Mouse (Mus musculus): ENCODE results near the gene Slit1. TPM values are rescaled to one million over a fixed set of nuclear protein-coding genes. Genes with fewer than 3 reads are reported as not detected.

The Slit1 gene
- polyA plus RNA-seq, 1 experiment: 0.80 TPM

DNA sequence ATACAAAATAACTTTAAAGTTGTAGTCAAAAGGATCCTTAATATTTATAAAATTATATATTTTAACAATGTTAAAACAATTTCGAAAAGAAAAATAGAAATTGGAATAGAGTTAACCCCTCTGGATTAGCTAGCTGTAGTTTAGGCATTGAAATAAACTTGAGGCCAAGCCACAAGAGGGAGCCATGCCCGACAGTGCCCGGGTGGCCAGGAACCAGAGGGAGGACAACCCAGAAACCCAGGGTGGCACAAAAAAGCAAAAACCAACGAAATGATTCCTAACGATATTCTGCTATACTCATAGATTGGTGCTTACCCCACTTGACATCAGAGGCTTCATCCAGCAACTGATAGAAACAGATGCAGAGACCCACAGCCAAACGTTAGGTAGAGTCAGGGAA, 34.0 kb upstream of the Slit1 start:
- no peak overlapping the region for H3K4me2 ChIP-seq (ENCODE audit: low read depth)
- H3K79me2 ChIP-seq (ENCODE audit: control insufficient read depth, insufficient read depth): no peaks in the 10 kb centered on the region
- H3ac ChIP-seq (ENCODE audit: control insufficient read depth, insufficient read length): no peak overlapping the region
- H3K36me3 ChIP-seq (ENCODE audit: control insufficient read depth, insufficient read depth): peaks cover 15% of the 10 kb centered on the region
- H3K27me3 ChIP-seq (ENCODE audit: control insufficient read depth, insufficient read depth, insufficient read length): no peaks in the 10 kb centered on the region
- no peak overlapping the region for H3K4me3 ChIP-seq
- no peak for TF ChIP-seq POLR2AphosphoS2 (IDR thresholded peaks at IDR 0.05; ENCODE audit: insufficient read length, low read depth)
- no peak for TF ChIP-seq REST (IDR thresholded peaks at IDR 0.05; ENCODE audit: insufficient read depth, insufficient read length)
- no peak for TF ChIP-seq MYOG (IDR thresholded peaks at IDR 0.05; ENCODE audit: control insufficient read depth in 1 of 3, insufficient read depth in 1 of 3, insufficient read length in 2 of 3, low read depth in 2 of 3)
- TF ChIP-seq E2F4 (IDR thresholded peaks at IDR 0.05; ENCODE audit: insufficient read depth): no peak
- no peak for TF ChIP-seq MAX (IDR thresholded peaks at IDR 0.05; ENCODE audit: low read depth)
- TF ChIP-seq MYOD1 (IDR thresholded peaks at IDR 0.05; ENCODE audit: control insufficient read depth in 1 of 3, insufficient read length in 2 of 3, low read depth in 2 of 3): no peak
- TF ChIP-seq TCF12 (IDR thresholded peaks at IDR 0.05; ENCODE audit: insufficient read depth, poor library complexity, severe bottlenecking): no peak
- no peak for TF ChIP-seq USF1 (IDR thresholded peaks at IDR 0.05; ENCODE audit: low read depth)
- TF ChIP-seq TCF3 (IDR thresholded peaks at IDR 0.05; ENCODE audit: insufficient read length, low read depth): no peak
- no peak for TF ChIP-seq CEBPB (IDR thresholded peaks at IDR 0.05; ENCODE audit: insufficient read depth, poor library complexity, severe bottlenecking)
- TF ChIP-seq SRF (IDR thresholded peaks at IDR 0.05; ENCODE audit: control insufficient read depth, insufficient read length, low read depth): no peak
- TF ChIP-seq POLR2A (IDR thresholded peaks at IDR 0.05; ENCODE audit: insufficient read length, low read depth): no peak

DNA sequence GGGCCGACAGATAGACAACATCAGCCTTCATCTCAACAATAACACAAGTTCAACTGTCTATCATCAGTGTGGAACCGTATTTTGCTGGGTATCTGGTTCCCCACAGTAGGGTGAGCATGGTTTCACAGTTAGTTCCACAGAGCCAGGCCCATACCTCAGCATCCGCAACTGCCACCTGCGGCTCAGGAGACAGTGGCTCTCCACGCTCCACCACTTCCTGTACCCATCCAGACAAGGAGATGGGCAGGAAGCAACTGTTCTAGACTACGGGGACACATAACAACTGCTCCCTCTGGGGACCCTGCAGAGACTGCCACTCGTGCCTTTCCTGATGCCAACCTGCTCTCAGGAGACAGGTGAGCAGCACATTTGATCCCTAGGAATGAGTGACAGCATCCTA, 25.2 kb upstream of the Slit1 start:
- no peak overlapping the region for H3ac ChIP-seq (ENCODE audit: control insufficient read depth, insufficient read length)
- H3K27me3 ChIP-seq (ENCODE audit: control insufficient read depth, insufficient read depth, insufficient read length): no peaks in the 10 kb centered on the region
- no peak for TF ChIP-seq POLR2A (IDR thresholded peaks at IDR 0.05; ENCODE audit: insufficient read length, low read depth)
- TF ChIP-seq MYOD1 (IDR thresholded peaks at IDR 0.05; ENCODE audit: control insufficient read depth in 1 of 3, insufficient read length in 2 of 3, low read depth in 2 of 3): no peak
- H3K36me3 ChIP-seq (ENCODE audit: control insufficient read depth, insufficient read depth): peaks cover 10% of the 10 kb centered on the region
- H3K4me3 ChIP-seq: no peak overlapping the region
- no peak overlapping the region for H3K4me2 ChIP-seq (ENCODE audit: low read depth)
- H3K79me2 ChIP-seq (ENCODE audit: control insufficient read depth, insufficient read depth): no peaks in the 10 kb centered on the region

DNA sequence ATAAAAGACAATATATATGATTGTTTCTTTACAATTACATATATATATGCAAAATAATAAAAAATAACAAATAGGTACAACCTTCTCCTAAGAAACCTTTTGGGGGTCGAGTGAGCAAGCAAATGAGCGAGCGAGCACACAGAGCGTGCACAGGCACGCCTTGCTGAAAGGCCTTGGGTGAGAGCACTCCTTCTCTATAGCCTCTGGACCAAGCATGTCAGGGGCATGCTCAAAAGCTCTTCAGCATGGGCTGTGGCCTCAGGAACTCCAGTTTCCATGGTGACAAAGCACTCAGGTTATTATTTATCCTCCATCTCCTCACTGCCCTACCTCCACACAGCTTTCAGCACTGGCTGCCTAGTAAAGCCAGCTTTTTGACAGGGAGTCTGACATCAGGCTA, 23.2 kb upstream of the Slit1 start:
- no peaks in the 10 kb centered on the region for H3K27me3 ChIP-seq (ENCODE audit: control insufficient read depth, insufficient read depth, insufficient read length)
- H3ac ChIP-seq (ENCODE audit: control insufficient read depth, insufficient read length): no peak overlapping the region
- no peak for TF ChIP-seq USF1 (IDR thresholded peaks at IDR 0.05; ENCODE audit: low read depth)
- TF ChIP-seq TCF12 (IDR thresholded peaks at IDR 0.05; ENCODE audit: insufficient read depth, poor library complexity, severe bottlenecking): no peak
- no peak for TF ChIP-seq SRF (IDR thresholded peaks at IDR 0.05; ENCODE audit: control insufficient read depth, insufficient read length, low read depth)
- TF ChIP-seq POLR2A (IDR thresholded peaks at IDR 0.05; ENCODE audit: insufficient read length, low read depth): no peak
- no peak for TF ChIP-seq REST (IDR thresholded peaks at IDR 0.05; ENCODE audit: insufficient read depth, insufficient read length)
- no peak for TF ChIP-seq MYOG (IDR thresholded peaks at IDR 0.05; ENCODE audit: control insufficient read depth in 1 of 3, insufficient read depth in 1 of 3, insufficient read length in 2 of 3, low read depth in 2 of 3)
- no peak for TF ChIP-seq E2F4 (IDR thresholded peaks at IDR 0.05; ENCODE audit: insufficient read depth)
- TF ChIP-seq MYOD1 (IDR thresholded peaks at IDR 0.05; ENCODE audit: control insufficient read depth in 1 of 3, insufficient read length in 2 of 3, low read depth in 2 of 3): no peak
- no peak for TF ChIP-seq MAX (IDR thresholded peaks at IDR 0.05; ENCODE audit: low read depth)
- TF ChIP-seq POLR2AphosphoS2 (IDR thresholded peaks at IDR 0.05; ENCODE audit: insufficient read length, low read depth): no peak
- no peak overlapping the region for H3K4me3 ChIP-seq
- H3K79me2 ChIP-seq (ENCODE audit: control insufficient read depth, insufficient read depth): no peaks in the 10 kb centered on the region
- no peak overlapping the region for H3K4me2 ChIP-seq (ENCODE audit: low read depth)
- H3K36me3 ChIP-seq (ENCODE audit: control insufficient read depth, insufficient read depth): peaks cover 3% of the 10 kb centered on the region

DNA sequence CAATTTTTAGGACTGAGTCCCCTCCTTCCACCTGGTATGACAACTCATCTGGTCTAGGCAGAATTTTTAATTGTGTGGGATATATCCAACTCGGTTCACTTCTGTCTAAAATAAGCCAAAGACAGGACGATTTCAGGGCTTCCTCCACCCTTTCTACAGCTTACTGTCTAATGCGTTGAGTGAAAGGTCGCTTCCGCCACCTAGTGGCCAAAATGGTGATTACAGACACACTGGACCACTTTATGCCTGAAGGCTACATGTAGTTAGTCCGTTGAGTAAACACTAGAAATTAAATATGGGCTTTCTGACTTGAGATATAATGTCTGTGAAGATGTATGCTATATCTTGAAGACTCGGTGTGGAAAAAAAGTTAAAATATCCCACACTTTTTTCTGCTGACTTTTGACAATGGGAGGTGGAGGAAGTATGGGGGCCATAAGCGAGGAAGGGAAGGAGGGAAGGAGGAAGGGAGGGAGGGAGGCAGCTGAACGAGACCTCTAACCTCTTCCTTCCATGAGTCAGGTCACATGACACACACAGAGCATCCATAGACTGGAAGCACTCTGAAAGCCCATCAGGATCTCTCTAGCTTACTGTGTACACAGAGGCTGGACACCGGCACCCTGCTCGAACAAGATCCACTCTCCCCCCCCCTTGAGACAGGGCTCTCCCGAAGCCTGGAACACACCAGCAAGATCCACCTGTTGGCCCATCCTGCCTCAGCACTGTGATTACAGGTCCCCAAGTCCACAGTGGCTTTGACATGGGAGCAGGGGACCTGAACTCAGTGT, 20.6 kb upstream of the Slit1 start:
- TF ChIP-seq MYOD1 (IDR thresholded peaks at IDR 0.05; ENCODE audit: control insufficient read depth in 1 of 3, insufficient read length in 2 of 3, low read depth in 2 of 3) (no peak), TCF12 (IDR thresholded peaks at IDR 0.05; ENCODE audit: insufficient read depth, poor library complexity, severe bottlenecking) (no peak), MAX (IDR thresholded peaks at IDR 0.05; ENCODE audit: low read depth) (no peak), POLR2AphosphoS2 (IDR thresholded peaks at IDR 0.05; ENCODE audit: insufficient read length, low read depth) (no peak), MYOG (IDR thresholded peaks at IDR 0.05; ENCODE audit: control insufficient read depth in 1 of 3, insufficient read depth in 1 of 3, insufficient read length in 2 of 3, low read depth in 2 of 3) (no peak), TCF3 (IDR thresholded peaks at IDR 0.05; ENCODE audit: insufficient read length, low read depth) (no peak), REST (IDR thresholded peaks at IDR 0.05; ENCODE audit: insufficient read depth, insufficient read length) (no peak), POLR2A (IDR thresholded peaks at IDR 0.05; ENCODE audit: insufficient read length, low read depth) (no peak), SRF (IDR thresholded peaks at IDR 0.05; ENCODE audit: control insufficient read depth, insufficient read length, low read depth) (no peak), USF1 (IDR thresholded peaks at IDR 0.05; ENCODE audit: low read depth) (no peak), CEBPB (IDR thresholded peaks at IDR 0.05; ENCODE audit: insufficient read depth, poor library complexity, severe bottlenecking) (no peak), E2F4 (IDR thresholded peaks at IDR 0.05; ENCODE audit: insufficient read depth) (no peak)
- no peak overlapping the region for H3K4me3 ChIP-seq
- H3K79me2 ChIP-seq (ENCODE audit: control insufficient read depth, insufficient read depth): no peaks in the 10 kb centered on the region
- H3ac ChIP-seq (ENCODE audit: control insufficient read depth, insufficient read length): no peak overlapping the region
- no peak overlapping the region for H3K4me2 ChIP-seq (ENCODE audit: low read depth)
- no peaks in the 10 kb centered on the region for H3K27me3 ChIP-seq (ENCODE audit: control insufficient read depth, insufficient read depth, insufficient read length)
- no peaks in the 10 kb centered on the region for H3K36me3 ChIP-seq (ENCODE audit: control insufficient read depth, insufficient read depth)

DNA sequence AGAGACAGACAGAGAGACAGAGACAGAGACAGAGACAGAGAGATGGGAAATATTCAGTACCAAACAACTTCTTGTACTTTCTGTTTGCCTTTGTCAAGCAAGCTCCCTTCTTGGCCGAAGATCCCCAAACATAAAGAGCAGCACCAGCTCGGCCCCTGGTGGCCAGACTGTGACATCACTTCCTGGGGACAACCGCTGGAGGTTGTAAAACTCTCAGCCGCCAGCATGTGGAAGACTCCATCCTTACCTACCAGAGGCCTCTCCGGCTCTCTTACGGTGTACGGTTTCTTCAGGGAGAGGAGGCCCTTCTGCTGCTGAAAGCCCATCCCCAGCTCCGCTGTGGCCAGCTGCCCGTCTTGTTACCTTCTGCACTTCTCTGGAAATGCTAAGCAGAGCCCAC, 18.1 kb upstream of the Slit1 start:
- TF ChIP-seq SRF (IDR thresholded peaks at IDR 0.05; ENCODE audit: control insufficient read depth, insufficient read length, low read depth) (no peak), TCF3 (IDR thresholded peaks at IDR 0.05; ENCODE audit: insufficient read length, low read depth) (no peak), CEBPB (IDR thresholded peaks at IDR 0.05; ENCODE audit: insufficient read depth, poor library complexity, severe bottlenecking) (no peak), POLR2AphosphoS2 (IDR thresholded peaks at IDR 0.05; ENCODE audit: insufficient read length, low read depth) (no peak), E2F4 (IDR thresholded peaks at IDR 0.05; ENCODE audit: insufficient read depth) (no peak), MYOG (IDR thresholded peaks at IDR 0.05; ENCODE audit: control insufficient read depth in 1 of 3, insufficient read depth in 1 of 3, insufficient read length in 2 of 3, low read depth in 2 of 3) (no peak), MAX (IDR thresholded peaks at IDR 0.05; ENCODE audit: low read depth) (no peak), TCF12 (IDR thresholded peaks at IDR 0.05; ENCODE audit: insufficient read depth, poor library complexity, severe bottlenecking) (no peak), POLR2A (IDR thresholded peaks at IDR 0.05; ENCODE audit: insufficient read length, low read depth) (no peak), REST (IDR thresholded peaks at IDR 0.05; ENCODE audit: insufficient read depth, insufficient read length) (no peak)
- H3K4me3 ChIP-seq: no peak overlapping the region
- no peak overlapping the region for H3K4me2 ChIP-seq (ENCODE audit: low read depth)
- no peak overlapping the region for H3ac ChIP-seq (ENCODE audit: control insufficient read depth, insufficient read length)
- no peaks in the 10 kb centered on the region for H3K36me3 ChIP-seq (ENCODE audit: control insufficient read depth, insufficient read depth)
- H3K27me3 ChIP-seq (ENCODE audit: control insufficient read depth, insufficient read depth, insufficient read length): no peaks in the 10 kb centered on the region
- H3K79me2 ChIP-seq (ENCODE audit: control insufficient read depth, insufficient read depth): no peaks in the 10 kb centered on the region
